Mouse (Mus musculus): Measurements from ENCODE around the gene Prrc2a. TPM values are rescaled to one million over a fixed set of nuclear protein-coding genes. Genes with fewer than 3 reads are reported as not detected.

Gene Prrc2a
- total RNA-seq, 2 experiments from 2014 or later = 270 to 288 TPM

GRCm38 (mm10) chr17:35191723-35192122 lies 27.0 kb upstream of the Prrc2a start:
- no peak for DNase-seq (ENCODE audit: low spot score in 2 of 2)

DNA sequence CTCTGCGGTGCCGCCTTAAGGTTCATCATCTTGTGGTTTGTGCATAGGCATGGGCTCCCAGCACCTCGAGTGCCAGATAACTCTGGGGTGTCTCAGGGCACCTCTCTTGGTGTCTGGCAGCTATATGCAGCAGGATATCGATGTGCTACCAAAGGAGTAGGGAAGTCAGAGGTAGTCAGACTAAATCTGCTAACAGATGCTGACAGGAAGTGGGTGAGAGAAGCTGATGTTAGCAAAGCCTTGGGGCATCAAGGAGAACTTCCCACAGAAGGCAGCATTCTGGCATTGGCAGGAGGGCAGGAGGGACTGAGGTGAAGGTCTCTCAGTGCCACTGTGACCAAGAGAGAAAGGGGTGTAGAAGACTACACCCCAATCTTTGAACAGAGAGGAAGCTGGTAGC lies 25.4 kb upstream of the Prrc2a start:
- no peak for DNase-seq (ENCODE audit: low spot score in 2 of 2)

GRCm38 (mm10) chr17:35189186-35189585 lies 24.5 kb upstream of the Prrc2a start:
- DNase-seq (ENCODE audit: low spot score in 2 of 2) = no peak

GRCm38 (mm10) chr17:35187959-35188610 lies 23.4 kb upstream of the Prrc2a start, which contains the start of gene Lst1:
Gene Lst1 (minus strand): TSS chr17:35188439.
- DNase-seq (ENCODE audit: low spot score in 2 of 2) = no peak

GRCm38 (mm10) chr17:35187345-35187744 lies 22.6 kb upstream of the Prrc2a start:
- DNase-seq (ENCODE audit: low spot score in 2 of 2) = no peak

DNA sequence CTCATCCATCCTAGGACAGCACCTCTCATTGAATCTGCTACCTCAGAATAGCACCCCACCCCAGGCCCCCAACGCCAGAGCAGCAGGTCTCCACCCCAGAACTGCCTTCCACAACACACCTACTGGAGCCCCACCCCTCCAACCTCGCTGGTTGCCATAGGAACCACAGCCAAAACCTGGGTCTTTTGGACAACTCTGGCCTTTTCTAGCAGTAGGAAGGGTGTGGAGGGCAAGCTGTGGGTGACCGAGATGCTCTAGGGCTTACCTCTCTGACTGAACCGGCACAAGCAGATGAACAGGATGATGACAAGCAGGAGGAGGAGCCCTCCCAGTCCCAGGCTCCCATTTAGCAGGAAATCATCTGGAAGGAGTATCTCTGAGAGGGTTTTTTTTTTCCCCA lies 22.0 kb upstream of the Prrc2a start:
- no peak for DNase-seq (ENCODE audit: low spot score in 2 of 2)

GRCm38 (mm10) chr17:35185639-35186611 lies 21.2 kb upstream of the Prrc2a start:
- no peak for DNase-seq (ENCODE audit: low spot score in 2 of 2)

- DNase-seq (ENCODE audit: low spot score in 2 of 2) = no peak
These were observed 15.4 kb upstream of the Prrc2a start for GRCm38 (mm10) chr17:35180093-35180492.

GRCm38 (mm10) chr17:35178528-35178927 lies 13.8 kb upstream of the Prrc2a start:
- peak; percentile 44 to 54 for DNase-seq (ENCODE audit: low spot score in 2 of 2)

DNA sequence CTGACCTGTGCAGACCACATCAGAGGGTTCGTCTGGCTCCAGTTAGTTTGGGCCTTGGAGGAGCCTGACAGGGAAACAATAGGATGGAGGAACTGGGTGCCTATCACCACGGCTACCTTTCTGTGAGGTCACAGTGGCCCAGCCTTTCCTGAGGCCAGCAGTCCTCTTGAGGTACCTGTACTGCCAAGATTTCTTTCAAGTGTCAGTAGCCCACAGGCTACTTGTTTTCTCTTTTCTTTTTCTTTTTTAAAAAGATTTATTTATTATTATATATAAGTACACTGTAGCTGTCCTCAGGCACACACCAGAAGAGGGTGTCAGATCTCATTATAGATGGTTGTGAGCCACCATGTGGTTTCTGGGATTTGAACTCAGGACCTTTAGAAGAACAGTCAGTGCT lies 11.3 kb upstream of the Prrc2a start, which contains the start of gene Aif1:
Gene Aif1 (minus strand): TSS at position 101 of the 400 bp plus-strand sequence.
- DNase-seq (ENCODE audit: low spot score in 2 of 2) = no peak

DNA sequence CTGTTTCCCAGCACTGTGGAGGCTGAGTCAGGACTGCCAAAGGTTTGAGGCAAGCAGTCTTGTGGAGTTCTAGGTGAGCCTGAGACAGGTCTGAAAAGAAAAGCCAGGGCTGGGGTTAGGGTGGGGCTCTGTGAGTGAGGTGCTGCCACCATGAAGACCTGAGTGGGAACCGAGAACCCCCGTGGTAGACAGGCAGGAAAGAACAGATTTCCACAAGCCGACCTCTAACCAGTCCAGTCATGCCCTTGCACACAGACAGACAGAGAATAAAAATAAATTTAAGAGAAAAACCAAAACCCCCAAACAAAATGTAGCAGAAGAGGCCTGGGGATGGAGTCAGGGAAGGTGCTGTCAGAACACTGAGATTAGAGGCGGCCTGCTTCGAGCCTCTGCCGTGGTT lies 10.7 kb upstream of the Prrc2a start:
- no peak for DNase-seq (ENCODE audit: low spot score in 2 of 2)

DNA sequence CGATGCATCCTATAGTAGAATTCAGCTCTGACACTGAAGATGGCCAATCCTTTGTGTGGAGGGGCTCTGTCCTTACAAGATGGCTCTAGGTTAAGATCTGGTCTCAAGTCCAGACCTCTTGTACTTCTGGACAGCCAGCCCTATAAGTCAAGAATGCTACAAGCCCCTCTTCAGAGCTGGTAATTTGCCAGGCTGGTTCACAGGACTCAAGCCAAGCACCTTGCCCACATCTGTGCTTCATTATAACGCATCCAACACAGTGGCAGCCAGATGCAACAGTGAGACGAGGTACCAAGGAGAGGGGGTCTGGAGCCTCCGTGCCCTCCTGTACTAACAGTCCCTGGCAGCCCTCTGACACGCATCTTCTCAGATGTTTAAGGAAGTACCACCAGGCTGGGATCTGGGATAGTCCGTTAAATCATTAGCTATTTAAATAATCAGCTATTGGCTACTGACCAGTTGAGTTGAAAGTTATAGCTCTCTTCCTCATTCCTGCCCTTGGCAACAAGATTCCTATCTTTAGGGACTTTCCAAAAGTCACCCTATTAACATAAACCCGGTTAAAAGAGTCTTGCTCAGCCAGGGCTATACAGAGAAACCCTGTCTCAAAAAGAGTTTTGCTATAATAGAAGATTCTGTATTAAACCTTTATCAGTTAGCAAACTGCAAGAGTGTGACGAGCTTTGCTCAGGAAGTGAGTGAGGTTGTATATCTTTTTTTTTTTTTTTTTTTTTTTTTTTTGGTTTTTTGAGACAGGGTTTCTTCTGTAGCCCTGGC lies 9.7 kb upstream of the Prrc2a start:
- no peak for DNase-seq (ENCODE audit: low spot score in 2 of 2)

- DNase-seq (ENCODE audit: low spot score in 2 of 2) = no peak
These were observed 8.6 kb upstream of the Prrc2a start for GRCm38 (mm10) chr17:35173329-35173728.

DNA sequence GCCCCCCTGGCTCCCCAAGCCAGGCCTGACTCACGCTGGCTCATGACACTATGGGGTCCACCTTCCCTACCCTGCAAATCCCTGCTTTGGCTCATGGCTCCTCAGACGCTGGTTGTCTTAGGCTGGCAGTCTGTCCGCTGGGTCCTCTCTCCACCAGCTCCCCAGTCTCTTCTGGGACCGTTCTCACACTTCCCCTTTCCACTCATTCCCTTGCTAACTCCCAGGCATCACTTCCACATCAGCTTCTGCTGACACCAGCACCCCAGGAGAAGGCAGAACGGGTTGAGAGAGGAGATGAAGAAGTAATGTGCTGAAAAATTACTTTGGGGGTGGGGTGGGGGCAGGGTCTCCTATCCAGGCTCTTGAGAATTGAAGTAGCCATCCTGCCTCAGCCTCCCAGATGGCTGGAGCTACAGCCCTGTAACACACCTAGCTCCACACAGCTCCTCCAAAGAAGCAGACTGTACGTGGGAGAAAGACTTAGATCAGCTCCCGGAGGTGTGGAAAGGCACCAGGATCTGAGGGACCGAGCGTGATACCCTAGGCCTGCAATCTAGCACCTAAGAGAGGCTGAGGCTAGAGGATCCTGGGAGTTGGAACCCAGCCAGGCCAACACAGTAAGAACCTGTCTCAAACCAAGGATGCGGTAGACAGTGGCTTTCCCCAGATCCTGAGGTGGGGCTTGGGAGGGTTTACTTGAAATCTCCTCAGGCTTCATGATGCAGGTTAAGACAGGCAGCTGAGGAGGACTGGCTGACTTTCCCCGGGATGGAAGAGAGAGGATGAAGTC lies 7.9 kb upstream of the Prrc2a start:
- DNase-seq (ENCODE audit: low spot score in 2 of 2) = peak; percentile 59 to 60

DNA sequence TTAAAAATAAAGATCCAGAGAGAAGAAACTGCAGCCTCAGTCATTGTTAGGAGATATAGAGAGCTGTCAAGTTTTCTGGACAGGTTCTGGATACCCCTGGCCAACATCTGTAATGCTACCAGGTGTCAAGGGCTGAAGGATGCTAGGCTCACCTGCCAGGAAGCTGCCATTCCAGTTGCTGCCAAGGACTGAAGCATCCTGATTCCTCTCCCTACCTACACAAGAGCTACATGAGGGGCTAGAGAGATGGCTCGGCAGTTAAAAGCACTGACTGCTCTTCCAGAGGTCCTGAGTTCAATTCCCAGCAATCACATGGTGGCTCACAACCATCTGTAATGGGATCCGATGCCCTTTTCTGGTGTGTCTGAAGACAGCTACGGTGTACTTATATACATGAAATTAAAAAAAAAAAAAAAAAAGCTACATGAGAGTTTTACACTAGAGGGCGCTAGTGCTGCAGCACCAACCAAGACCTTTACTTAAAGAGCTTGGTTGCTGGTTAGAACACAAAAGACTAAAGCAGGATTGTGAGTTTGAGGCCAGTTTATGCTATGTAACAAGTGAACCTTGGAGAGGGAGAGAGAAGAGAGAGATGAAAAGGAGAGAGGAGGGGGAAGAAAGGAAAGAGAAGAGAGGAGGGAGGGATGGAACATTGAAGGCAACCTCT lies 4.0 kb upstream of the Prrc2a start:
- no peak for DNase-seq (ENCODE audit: low spot score in 2 of 2)

DNA sequence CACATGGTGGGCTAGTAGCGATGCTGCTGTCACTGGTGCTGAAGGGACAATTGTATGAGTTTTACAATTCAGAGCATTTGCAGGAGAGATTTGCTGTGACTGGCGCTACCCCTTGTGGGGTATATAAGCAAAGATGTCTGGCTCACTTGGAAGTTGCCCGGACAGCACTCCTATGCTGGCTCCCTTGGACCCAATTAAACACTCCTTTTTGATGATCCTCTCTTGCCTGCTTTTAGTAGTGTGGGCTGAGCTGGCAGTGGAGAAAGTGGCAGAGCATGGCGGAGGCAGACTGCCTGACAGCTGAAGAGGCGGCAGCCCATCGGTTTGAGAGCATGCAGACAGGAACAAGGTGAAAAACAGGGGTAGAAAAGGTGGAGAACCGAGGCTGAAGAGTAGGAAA lies 3.1 kb upstream of the Prrc2a start:
- peak in 1 of 2 experiments; percentile 68 for DNase-seq (ENCODE audit: low spot score in 2 of 2)

- peak; percentile 54 to 73 for DNase-seq (ENCODE audit: low spot score in 2 of 2)
These were observed 1.8 kb upstream of the Prrc2a start for GRCm38 (mm10) chr17:35166352-35167035.

GRCm38 (mm10) chr17:35165451-35166155 lies 906 bp upstream of the Prrc2a start:
- no peak for DNase-seq (ENCODE audit: low spot score in 2 of 2)

DNA sequence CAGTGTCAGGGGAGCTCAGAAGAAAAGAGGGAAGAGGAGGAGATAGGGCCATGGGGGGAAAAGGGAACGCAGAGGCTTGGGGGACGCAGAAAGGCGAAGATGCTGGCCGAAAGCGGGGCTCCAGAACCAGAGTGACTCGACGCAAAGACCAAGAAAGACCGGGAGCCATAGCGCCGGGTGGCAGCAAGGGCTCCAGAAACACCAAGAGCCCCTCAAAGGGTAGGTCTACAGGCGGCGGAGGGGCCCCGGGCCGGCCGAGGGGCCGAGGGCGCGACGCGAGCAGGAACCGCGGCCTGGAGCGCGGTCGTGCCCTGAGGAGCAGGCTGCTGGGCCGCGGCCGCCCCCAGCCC lies 504 bp downstream of the Prrc2a start:
- no peak for DNase-seq (ENCODE audit: low spot score in 2 of 2)
